Comparison of ENCODE assay signal across 16 mouse cellular contexts in the genomic region with DNA sequence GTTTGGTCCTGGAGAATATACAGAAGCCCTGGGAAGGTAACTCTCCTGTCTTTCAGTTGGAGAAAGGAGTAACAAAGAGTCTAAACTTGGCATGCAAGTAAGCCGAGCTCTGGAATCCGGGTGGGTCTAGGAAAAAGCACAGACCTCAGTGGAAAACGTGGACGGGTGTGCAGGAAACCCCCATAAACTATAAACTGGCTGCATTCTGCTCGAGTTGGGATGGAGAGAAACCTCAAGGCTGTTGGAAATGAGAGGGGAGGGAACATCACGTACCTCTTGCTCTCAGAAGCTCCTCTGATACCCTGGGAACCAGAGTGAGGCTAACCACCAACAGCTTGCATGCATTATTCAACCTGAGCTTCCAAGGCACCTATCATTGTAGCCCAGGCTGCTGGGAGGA.
"Had no signal": no experiment of that assay in that cellular context is flagged by ENCODE, and none has a peak within 500 bp of the region (broad histone marks: within the 10 kb centered on the region; RNA-seq: fewer than 3 reads in every experiment).

No protein-coding gene starts in this region.

- H3K4me2 ChIP-seq: neural tube, embryonic 13.5 days; neural tube, embryonic 15.5 days; stomach, embryonic 15.5 days had no signal

- H3K4me3 ChIP-seq: neural tube, embryonic 13.5 days; neural tube, embryonic 15.5 days; stomach, embryonic 15.5 days had no signal

- H3K9me3 ChIP-seq: neural tube, embryonic 13.5 days; neural tube, embryonic 15.5 days; stomach, embryonic 15.5 days had no signal

- H3K36me3 ChIP-seq: neural tube, embryonic 13.5 days; neural tube, embryonic 15.5 days; stomach, embryonic 15.5 days had no signal

- H3K27ac ChIP-seq: neural tube, embryonic 13.5 days; neural tube, embryonic 15.5 days; stomach, embryonic 15.5 days; stomach, postnatal 0 days had no signal

- H3K27me3 ChIP-seq: neural tube, embryonic 13.5 days; neural tube, embryonic 15.5 days; stomach, embryonic 15.5 days had no signal

- DNase-seq: retina, postnatal 1 day; right cerebral cortex, adult 18-20 months; right cerebral cortex, postnatal 14 days; right cerebral cortex, postnatal 25 days; right cerebral cortex, postnatal 4 days; spleen, adult 18-20 months; thymus, adult 18-20 months; thymus, adult 2 months; thymus, postnatal 14 days; thymus, postnatal 25 days; thymus, postnatal 36 days; thymus, postnatal 4 days had no signal

- H3K9ac ChIP-seq: neural tube, embryonic 13.5 days; neural tube, embryonic 15.5 days; stomach, embryonic 15.5 days had no signal

- H3K4me1 ChIP-seq: neural tube, embryonic 13.5 days; neural tube, embryonic 15.5 days; stomach, embryonic 15.5 days had no signal
